ENCODE assay signal across 33 mouse cellular contexts in the genomic region with DNA sequence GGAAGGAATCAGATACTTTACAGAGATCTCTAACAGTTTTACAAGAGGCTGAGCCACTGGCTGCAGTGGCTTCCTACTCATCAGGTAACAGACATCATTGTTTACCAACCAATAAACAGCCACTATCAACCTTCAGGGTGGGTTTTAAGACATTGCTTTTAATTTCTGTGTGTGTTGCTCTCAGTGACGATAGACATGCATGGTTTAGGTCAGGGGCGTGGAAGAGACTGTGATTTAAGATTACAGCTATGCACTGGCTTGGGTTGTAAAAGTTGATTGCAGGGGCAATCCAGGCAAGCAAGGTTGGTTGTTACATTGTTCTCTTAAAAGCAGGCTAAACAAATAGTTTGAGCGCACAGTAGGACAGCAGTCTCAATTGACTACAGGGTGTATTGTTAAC. TPM values are rescaled to one million over a fixed set of nuclear protein-coding genes. Genes with fewer than 3 reads are reported as not detected.
A peak's percentile ranks its signal among the peaks of the same experiment; 100 is the strongest.
DNase-seq lines count a peak whose midpoint lies in the region; ATAC-seq and TF ChIP-seq lines count a peak whose summit lies in the region.
"Had no signal": no experiment of that assay in that cellular context is flagged by ENCODE, and none has a peak within 500 bp of the region (broad histone marks: within the 10 kb centered on the region; RNA-seq: fewer than 3 reads in every experiment).

No protein-coding gene starts in this region.

- H3K4me1 ChIP-seq in heart, adult 2 months (ENCODE audit: control insufficient read depth, insufficient read depth, low read length), result no peaks in the 10 kb centered on the region
- H3K4me1 ChIP-seq in intestine, embryonic 14.5 days (replicated peaks; ENCODE audit: control insufficient read depth, insufficient read depth, low read length), result no peaks in the 10 kb centered on the region
- H3K4me1 ChIP-seq in intestine, postnatal 0 days (replicated peaks; ENCODE audit: control insufficient read depth, insufficient read depth, low read length), result peaks cover 10% of the 10 kb centered on the region; the same call in 1 of the 2 replicates
- H3K4me1 ChIP-seq: embryonic facial prominence, embryonic 12.5 days; heart, embryonic 10.5 days; heart, embryonic 13.5 days had no signal

- H3K9ac ChIP-seq in heart, adult 2 months (ENCODE audit: low read depth, low read length), result no peak overlapping the region
- no peak overlapping the region for H3K9ac ChIP-seq in intestine, embryonic 14.5 days (ENCODE audit: low read length)
- H3K9ac ChIP-seq in intestine, postnatal 0 days (ENCODE audit: low read depth, low read length), result no peak overlapping the region
- H3K9ac ChIP-seq: embryonic facial prominence, embryonic 12.5 days; embryonic facial prominence, embryonic 15.5 days; forebrain, postnatal 0 days; heart, embryonic 13.5 days; hindbrain, embryonic 14.5 days had no signal

- H3K4me3 ChIP-seq in heart, adult 2 months, result no peak overlapping the region
- no peak overlapping the region for H3K4me3 ChIP-seq in intestine, embryonic 14.5 days (ENCODE audit: low read depth, low read length)
- H3K4me3 ChIP-seq in intestine, postnatal 0 days (ENCODE audit: low read depth, low read length), result no peak overlapping the region
- H3K4me3 ChIP-seq: embryonic facial prominence, embryonic 12.5 days; embryonic facial prominence, embryonic 15.5 days; erythroblast, embryonic 14.5 days; gastrocnemius, adult 2 months; heart, embryonic 10.5 days; heart, embryonic 13.5 days had no signal

- H3K27ac ChIP-seq in heart, adult 2 months, result no peak overlapping the region
- no peak overlapping the region for H3K27ac ChIP-seq in intestine, embryonic 14.5 days (ENCODE audit: low read depth)
- H3K27ac ChIP-seq in intestine, postnatal 0 days (ENCODE audit: low read depth, low read length), result peak overlapping the region; percentile 60; the same call in 1 of the 2 replicates
- H3K27ac ChIP-seq: embryonic facial prominence, embryonic 12.5 days; embryonic facial prominence, embryonic 15.5 days; gastrocnemius, adult 2 months; heart, embryonic 10.5 days; heart, embryonic 13.5 days; hindbrain, embryonic 14.5 days had no signal

- TF ChIP-seq POLR2A in heart, adult 2 months (IDR thresholded peaks at IDR 0.05; ENCODE audit: insufficient read depth, low read depth, low read length), result no peak

- no peak for TF ChIP-seq CTCF in heart, adult 2 months (IDR thresholded peaks at IDR 0.05)
- TF ChIP-seq CTCF in intestine, postnatal 0 days (IDR thresholded peaks at IDR 0.05; ENCODE audit: low read depth), result no peak

- no peaks in the 10 kb centered on the region for H3K27me3 ChIP-seq in heart, adult 2 months (ENCODE audit: control insufficient read depth, insufficient read depth, low read length)
- no peaks in the 10 kb centered on the region for H3K27me3 ChIP-seq in intestine, embryonic 14.5 days (replicated peaks; ENCODE audit: control insufficient read depth, insufficient read depth, low read length)
- no peaks in the 10 kb centered on the region for H3K27me3 ChIP-seq in intestine, postnatal 0 days (replicated peaks; ENCODE audit: control insufficient read depth, insufficient read depth, low read length)
- H3K27me3 ChIP-seq: CH12.LX; embryonic facial prominence, embryonic 12.5 days; embryonic facial prominence, embryonic 15.5 days; heart, embryonic 13.5 days; Patski had no signal

- H3K9me3 ChIP-seq in intestine, embryonic 14.5 days (ENCODE audit: control insufficient read depth, low read length), result no peaks in the 10 kb centered on the region
- no peaks in the 10 kb centered on the region for H3K9me3 ChIP-seq in intestine, postnatal 0 days (ENCODE audit: control insufficient read depth)
- H3K9me3 ChIP-seq: embryonic facial prominence, embryonic 12.5 days; embryonic facial prominence, embryonic 15.5 days; heart, embryonic 10.5 days; heart, embryonic 13.5 days had no signal

- H3K79me2 ChIP-seq in heart, adult 2 months (replicated peaks; ENCODE audit: control insufficient read depth, insufficient read depth, low read length), result no peaks in the 10 kb centered on the region

- H3K4me2 ChIP-seq in intestine, embryonic 14.5 days (ENCODE audit: low read length), result no peak overlapping the region
- peak overlapping the region; percentile 40 for H3K4me2 ChIP-seq in intestine, postnatal 0 days (replicated peaks; ENCODE audit: low read depth)
- H3K4me2 ChIP-seq: embryonic facial prominence, embryonic 12.5 days; embryonic facial prominence, embryonic 15.5 days; heart, embryonic 13.5 days; hindbrain, embryonic 14.5 days had no signal

- whole genome bisulfite sequencing in heart, adult 2 months, result 81% methylated on average over 3 of the region's 3 CpGs
- 36% methylated on average over 3 of the region's 3 CpGs for WGBS in intestine, embryonic 14.5 days
- 17% methylated on average over 3 of the region's 3 CpGs for WGBS in intestine, postnatal 0 days

- no peak for TF ChIP-seq EP300 in heart, adult 2 months (IDR thresholded peaks at IDR 0.05; ENCODE audit: insufficient read depth, low read depth, low read length)

- DNase-seq in heart, adult 11 months, result peak; percentile 33
- no peak for DNase-seq in heart, adult 2 months
- no peak for DNase-seq in intestine, embryonic 14.5 days (ENCODE audit: low spot score)
- DNase-seq in adipocyte (ENCODE audit: low spot score), result no peak
- no peak for DNase-seq in urinary bladder, adult 18-20 months (ENCODE audit: low spot score in 2 of 2)
- no peak for DNase-seq in embryo, embryonic 10.5 days (ENCODE audit: low spot score)
- DNase-seq: adrenal gland, adult 2 months; adrenal gland, postnatal 14 days; B cell, adult 2 months; cerebellum, adult 11 months; cerebellum, adult 2 months; cerebellum, postnatal 10 days; forebrain, postnatal 0 days; gastrocnemius, adult 2 months; gastrocnemius, postnatal 14 days; heart, adult 18-20 months; heart, postnatal 14 days; heart, postnatal 4 days; kidney, adult 11 months had no signal

- peak; percentile 67; the same call in 1 of the 2 replicates for ATAC-seq in intestine, embryonic 14.5 days (replicated peaks; ENCODE audit: low FRiP score, low TSS enrichment, low read depth)
- ATAC-seq in intestine, postnatal 0 days, result peak; percentile 41; the same call in 1 of the 2 replicates
- ATAC-seq: forebrain, embryonic 14.5 days; forebrain, postnatal 0 days had no signal

- intact Hi-C loops in heart, adult 2 months (cut with DNase I), result no loop called here

- H3K36me3 ChIP-seq in heart, adult 2 months (ENCODE audit: control insufficient read depth, insufficient read depth, low read length), result no peaks in the 10 kb centered on the region
- no peaks in the 10 kb centered on the region for H3K36me3 ChIP-seq in intestine, embryonic 14.5 days (ENCODE audit: control insufficient read depth, insufficient read depth, low read length)
- H3K36me3 ChIP-seq in intestine, postnatal 0 days (ENCODE audit: control insufficient read depth, insufficient read depth), result no peaks in the 10 kb centered on the region
- H3K36me3 ChIP-seq: embryonic facial prominence, embryonic 12.5 days; embryonic facial prominence, embryonic 15.5 days; G1E; heart, embryonic 10.5 days; heart, embryonic 13.5 days had no signal

RNA-seq across cellular contexts. Expression of a gene that starts 1.4 kb away (rescaled TPM):
- total RNA-seq in heart, adult 2 months (2021), result not detected
- polyA plus RNA-seq in heart, adult 2 months (2012; rRNA removed), result not detected in 2 replicates
- polyA plus RNA-seq in intestine, embryonic 14.5 days (2014; fragmentation: Nextera tagmentation; extraction: Ambion mirVana), result 0.31 and 0.76 TPM in 2 replicates
- 25.7 and 30.6 TPM in 2 replicates for polyA plus RNA-seq in intestine, postnatal 0 days (2015; fragmentation: Nextera tagmentation; extraction: Ambion mirVana)
- total RNA-seq: adrenal gland, adult 2 months; adrenal gland, postnatal 14 days; CH12.LX; forebrain, postnatal 0 days; G1E; gastrocnemius, postnatal 14 days; gastrocnemius, postnatal 4 days; heart, adult 18-20 months; heart, postnatal 14 days had no signal
- polyA plus RNA-seq: adrenal gland, adult 2 months; cerebellum, adult 2 months; embryonic facial prominence, embryonic 12.5 days; embryonic facial prominence, embryonic 15.5 days; erythroblast, embryonic 14.5 days; forebrain, embryonic 14.5 days; forebrain, postnatal 0 days; frontal cortex, adult 2 months; G1E; heart, embryonic 10.5 days; heart, embryonic 13.5 days; hindbrain, embryonic 11.5 days; hindbrain, embryonic 14.5 days; Patski had no signal

Comparison
In these comparisons a context has a peak if more than half of its experiments do, and no peak if none do; other contexts are left out.
1. RNA of a gene that starts 1.4 kb away (polyA plus RNA-seq): 25.7 to 30.6 TPM in intestine, postnatal 0 days; 0.31 to 0.76 TPM in intestine, embryonic 14.5 days and not detected in heart, adult 2 months; every median in the first group is over 10 times any median in the second.